Mouse (Mus musculus) intestine, embryonic 16.5 days (tissue): Measurements from ENCODE around the gene Pold4. TPM values are rescaled to one million over a fixed set of nuclear protein-coding genes. Genes with fewer than 3 reads are reported as not detected.
"Not testable (repeated sequence)": the region's sequence is repeated elsewhere in the genome, so short reads cannot be mapped to it uniquely, and the experiment has no call there.

Experiments used
- ATAC-seq: fragments of 200-750 bp; cut with Nextera tagmentation; 2 replicates; pipeline ENCODE4 v1.8.0; 2017; ENCODE audit warnings: moderate TSS enrichment, moderate library complexity
- H3K27ac ChIP-seq: fragments of 300-500 bp; sonication (generic); 2 replicates; pipeline ENCODE4 v1.5.1; 2014; ENCODE audit warnings: mild to moderate bottlenecking, low read length
- H3K27me3 ChIP-seq: fragments of 300-500 bp; sonication (generic); replicated peaks from 2 replicates; pipeline ENCODE4 v1.6.1; 2014; ENCODE audit warnings: low read length, control low read depth, mixed read lengths; ENCODE audit not compliant: control insufficient read depth, insufficient read depth
- H3K36me3 ChIP-seq: fragments of 300-500 bp; sonication (generic); 2 replicates; pipeline ENCODE4 v1.6.1; 2014; ENCODE audit warnings: low read length, control low read depth; ENCODE audit not compliant: control insufficient read depth, insufficient read depth
- H3K4me1 ChIP-seq: fragments of 300-500 bp; sonication (generic); 2 replicates; pipeline ENCODE4 v1.6.1; 2014; ENCODE audit warnings: low read length, control low read depth, mixed read lengths; ENCODE audit not compliant: control insufficient read depth, insufficient read depth
- H3K4me2 ChIP-seq: fragments of 300-500 bp; sonication (generic); 2 replicates; pipeline ENCODE4 v1.6.1; 2014; ENCODE audit warnings: low read depth, low read length, control low read depth
- H3K4me3 ChIP-seq: fragments of 300-500 bp; sonication (generic); 2 replicates; pipeline ENCODE4 v1.5.1; 2014; ENCODE audit warnings: mild to moderate bottlenecking, low read length
- H3K9ac ChIP-seq: fragments of 300-500 bp; sonication (generic); 2 replicates; pipeline ENCODE4 v1.6.1; 2014; ENCODE audit warnings: low read depth, low read length
- H3K9me3 ChIP-seq: fragments of 300-500 bp; sonication (generic); 2 replicates; pipeline ENCODE4 v1.6.1; 2016; ENCODE audit warnings: low read length, control low read depth; ENCODE audit not compliant: control insufficient read depth
- WGBS: fragments of 180-500 bp; shearing (Covaris S2); extraction: QIAGEN DNeasy Blood & Tissue Kit; methylation state at CpG from one replicate; pipeline ENCODE4 v1.1.7; 2014; 5-methylcytosine and 5-hydroxymethylcytosine counted together
- polyA plus RNA-seq: library from polyadenylated mRNA; unstranded; fragments of >200 nt; fragmentation: Nextera tagmentation; extraction: Ambion mirVana; gene quantifications from 2 replicates; pipeline ENCODE4 v1.2.1, GENCODE M21; 2015

Pold4 gene
- polyA plus RNA-seq, 1 experiment from 2014 or later = 46.7 TPM

- Histone ChIP-seq H3K9me3 (0 out of 2 replicates have a peak, but pooled peaks cover 2% of the 10 kb centered on the region), H3K9ac (no peak overlapping the region), H3K27me3 (no peaks in the 10 kb centered on the region), H3K4me1 (peaks cover 19% of the 10 kb centered on the region), H3K27ac (no peak overlapping the region), H3K4me3 (no peak overlapping the region), H3K4me2 (no peak overlapping the region), H3K36me3 (no peaks in the 10 kb centered on the region)
- no peak for ATAC-seq
- 71% methylated on average over 4 of the region's 4 CpGs for WGBS
These were observed 2.8 kb downstream of the Pold4 start for GRCm38 (mm10) chr19:4234548-4234947.

- no peak overlapping the region for H3K4me2 ChIP-seq
- H3K36me3 ChIP-seq = no peaks in the 10 kb centered on the region
- H3K27me3 ChIP-seq = no peaks in the 10 kb centered on the region
- H3K9me3 ChIP-seq = 0 out of 2 replicates have a peak, but pooled peaks cover 2% of the 10 kb centered on the region
- no peak overlapping the region for H3K4me3 ChIP-seq
- H3K27ac ChIP-seq = no peak overlapping the region
- H3K4me1 ChIP-seq = no peaks in the 10 kb centered on the region
- ATAC-seq = no peak
- no peak overlapping the region for H3K9ac ChIP-seq
- WGBS = 57% methylated on average over 8 of the region's 8 CpGs
These were observed 8.6 kb downstream of the Pold4 start for GRCm38 (mm10) chr19:4240247-4240668.

DNA sequence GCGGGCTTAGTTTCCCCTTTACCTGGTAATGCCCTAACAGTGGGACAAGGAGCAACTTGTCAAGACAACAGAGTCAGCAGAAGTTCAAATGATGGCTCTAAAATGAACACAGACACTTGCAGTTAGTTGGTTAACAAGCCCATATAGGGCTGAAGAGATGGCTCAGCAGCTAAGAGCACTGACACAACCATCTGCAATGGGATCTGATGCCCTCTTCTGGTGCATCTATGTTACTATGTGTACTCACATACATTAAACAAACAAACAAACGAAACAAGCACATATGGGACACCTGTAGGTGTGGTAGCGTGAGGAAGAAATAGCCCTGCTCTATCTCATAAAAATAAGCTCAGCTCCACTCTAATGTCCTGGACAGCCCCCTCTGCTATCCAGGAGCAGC is 10.7 kb downstream of the Pold4 start:
- no peak for ATAC-seq

DNA sequence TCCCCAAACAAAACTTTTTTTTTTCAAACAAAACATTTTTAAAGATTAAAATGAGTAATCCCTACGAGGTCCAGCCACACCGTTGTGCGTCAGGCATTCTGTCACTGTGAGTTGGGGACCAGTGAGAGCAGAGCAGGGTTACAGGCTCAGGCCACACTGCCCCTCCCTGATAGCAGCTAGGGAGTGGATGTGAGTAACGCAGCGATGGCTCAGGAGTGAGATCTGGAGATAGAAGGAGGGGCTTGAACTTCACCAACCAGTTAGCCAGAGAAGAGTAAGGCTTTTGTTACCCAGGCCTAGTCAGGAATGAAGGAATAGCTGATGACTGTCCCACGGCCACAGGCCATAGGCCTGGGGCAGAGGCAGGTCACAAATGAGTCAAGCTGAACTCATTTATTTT is 13.1 kb downstream of the Pold4 start:
- Histone ChIP-seq H3K9me3 (no peaks in the 10 kb centered on the region), H3K27me3 (no peaks in the 10 kb centered on the region), H3K36me3 (no peaks in the 10 kb centered on the region), H3K4me2 (no peak overlapping the region), H3K9ac (no peak overlapping the region), H3K27ac (no peak overlapping the region), H3K4me3 (no peak overlapping the region), H3K4me1 (no peaks in the 10 kb centered on the region)
- no peak for ATAC-seq
- WGBS = 80% methylated on average over 6 of the region's 6 CpGs

More for the DNA sequence above, 10.7 kb downstream of the Pold4 start:
- no peak overlapping the region for H3K4me3 ChIP-seq
- no peak overlapping the region for H3K4me2 ChIP-seq
- H3K4me1 ChIP-seq = no peaks in the 10 kb centered on the region
- WGBS = 56% methylated on average over 3 of the region's 3 CpGs
- H3K27me3 ChIP-seq = no peaks in the 10 kb centered on the region
- H3K27ac ChIP-seq = no peak overlapping the region
- no peak overlapping the region for H3K9ac ChIP-seq
- no peaks in the 10 kb centered on the region for H3K36me3 ChIP-seq
- H3K9me3 ChIP-seq = 0 out of 2 replicates have a peak, but pooled peaks cover 1% of the 10 kb centered on the region

DNA sequence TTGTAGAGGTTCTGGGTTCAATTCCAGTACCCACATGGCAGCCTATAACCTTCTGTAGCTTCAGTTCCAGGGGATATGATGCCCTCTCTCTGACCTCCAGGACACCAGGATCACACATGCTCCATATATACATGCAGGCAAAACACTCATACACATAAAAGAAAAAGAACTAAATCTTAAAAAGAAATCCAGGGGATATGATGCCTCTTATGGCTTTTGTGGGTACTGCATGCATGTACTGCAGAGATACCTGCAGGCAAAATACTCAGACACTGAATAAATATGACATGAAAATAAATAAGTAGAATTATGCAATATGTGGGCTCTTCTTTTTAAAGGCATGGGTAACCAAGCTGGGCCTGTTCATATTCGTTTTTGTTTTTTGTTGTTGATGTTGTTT is 15.3 kb downstream of the Pold4 start:
- Histone ChIP-seq H3K9me3 (no peaks in the 10 kb centered on the region), H3K4me3 (no peak overlapping the region), H3K9ac (no peak overlapping the region), H3K27me3 (no peaks in the 10 kb centered on the region), H3K27ac (no peak overlapping the region), H3K4me1 (no peaks in the 10 kb centered on the region), H3K36me3 (no peaks in the 10 kb centered on the region), H3K4me2 (no peak overlapping the region)
- no peak for ATAC-seq
- 60% methylated on average over 1 of the region's 1 CpGs for WGBS

GRCm38 (mm10) chr19:4248683-4249082 is 17.0 kb downstream of the Pold4 start:
- not testable (repeated sequence) for H3K36me3 ChIP-seq, H3K9me3 ChIP-seq, H3K4me2 ChIP-seq, H3K9ac ChIP-seq, H3K4me1 ChIP-seq, H3K4me3 ChIP-seq, H3K27me3 ChIP-seq, H3K27ac ChIP-seq
- ATAC-seq = peak; percentile 80
- WGBS = 49% methylated on average over 1 of the region's 1 CpGs

GRCm38 (mm10) chr19:4254230-4254629 is 22.5 kb downstream of the Pold4 start:
- Histone ChIP-seq H3K4me3 (no peak overlapping the region), H3K27me3 (no peaks in the 10 kb centered on the region), H3K9me3 (no peaks in the 10 kb centered on the region), H3K4me2 (no peak overlapping the region), H3K4me1 (peaks cover 5% of the 10 kb centered on the region; the same call in 1 of the 2 replicates), H3K27ac (no peak overlapping the region), H3K9ac (no peak overlapping the region), H3K36me3 (no peaks in the 10 kb centered on the region)
- ATAC-seq = no peak
- WGBS = 90% methylated on average over 7 of the region's 7 CpGs

DNA sequence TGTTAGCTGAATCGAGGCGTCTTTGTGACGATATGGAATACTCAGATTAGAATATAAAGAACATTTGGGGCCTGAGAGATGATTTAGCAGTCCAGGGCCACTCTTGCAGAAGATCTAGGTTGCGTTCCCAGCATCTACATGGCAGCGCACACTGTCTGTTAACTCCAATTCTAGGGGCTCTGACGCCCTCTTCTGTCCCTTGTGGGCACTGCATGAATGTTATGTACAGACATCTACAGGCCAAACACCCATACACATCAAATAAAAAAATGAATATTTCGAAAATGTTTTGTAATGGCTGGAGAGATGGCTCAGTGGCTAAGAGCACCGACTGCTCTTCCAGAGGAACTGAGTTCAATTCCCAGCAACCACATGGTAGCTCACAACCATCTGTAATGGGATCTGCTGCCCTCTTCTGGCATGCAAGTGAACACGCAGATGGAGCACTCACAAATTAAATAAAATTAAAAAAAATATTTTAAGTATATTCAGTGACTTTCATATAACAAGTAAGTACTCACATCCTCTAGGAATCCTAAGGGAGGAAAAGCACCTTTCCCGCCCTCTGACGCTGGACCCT is 24.0 kb downstream of the Pold4 start:
- Histone ChIP-seq H3K27me3 (no peaks in the 10 kb centered on the region), H3K27ac (no peak overlapping the region), H3K4me3 (no peak overlapping the region), H3K36me3 (no peaks in the 10 kb centered on the region), H3K4me1 (peaks cover 5% of the 10 kb centered on the region; the same call in 1 of the 2 replicates), H3K9me3 (no peaks in the 10 kb centered on the region), H3K9ac (no peak overlapping the region), H3K4me2 (no peak overlapping the region)
- ATAC-seq = no peak
- 76% methylated on average over 11 of the region's 11 CpGs for WGBS

GRCm38 (mm10) chr19:4257216-4257896 is 25.7 kb downstream of the Pold4 start:
- Histone ChIP-seq H3K4me1 (peaks cover 5% of the 10 kb centered on the region; the same call in 1 of the 2 replicates), H3K9me3 (no peaks in the 10 kb centered on the region), H3K36me3 (no peaks in the 10 kb centered on the region), H3K4me2 (peak overlapping the region; percentile 76), H3K4me3 (peak overlapping the region; percentile 62), H3K27me3 (no peaks in the 10 kb centered on the region), H3K9ac (peak overlapping the region; percentile 66), H3K27ac (no peak overlapping the region)
- under 1% methylated on average over 41 of the region's 41 CpGs for WGBS
- ATAC-seq = peak; percentile 88
